Mouse (Mus musculus) sigmoid colon, adult 10 weeks (tissue): ENCODE data around the gene Haus4. TPM values are rescaled to one million over a fixed set of nuclear protein-coding genes. Genes with fewer than 3 reads are reported as not detected.

ENCODE experiments used
- polyA plus RNA-seq: library from polyadenylated mRNA; stranded (reverse); fragments of 350-450 nt; fragmentation: Illumina TruSeq; extraction: RNeasy Lipid Tissue Mini Kit (QIAGEN cat#74804); gene quantifications from one replicate; pipeline ENCODE4 v1.2.3, GENCODE M21; 2014; ENCODE audit warnings: low read depth, low replicate concordance

Gene Haus4
- 2.8 TPM for polyA plus RNA-seq

GRCm38 (mm10) chr14:54553975-54554769 is at the start of gene Haus4:
Gene Haus4 (minus strand): TSS chr14:54554616.

GRCm38 (mm10) chr14:54577089-54577982 is 22.9 kb upstream of the Haus4 start, which contains the start of gene Ajuba:
Gene Ajuba (minus strand): TSS chr14:54577558.

Other genes starting within 250 kb of the Haus4 start
- gene Oxa1l, start 193.8 kb downstream of the Haus4 start, polyA plus RNA-seq = 15.8 TPM
- gene Slc7a7, start 136.8 kb downstream of the Haus4 start, polyA plus RNA-seq = 5.1 TPM
- 54.2 TPM for gene Mrpl52, start 127.7 kb downstream of the Haus4 start, polyA plus RNA-seq
- 30.0 TPM for gene Mmp14, start 123.0 kb downstream of the Haus4 start, polyA plus RNA-seq
- 6.7 TPM for gene Lrp10, start 90.5 kb downstream of the Haus4 start, polyA plus RNA-seq
- 0.38 TPM for gene Rem2, start 78.5 kb downstream of the Haus4 start, polyA plus RNA-seq
- gene Prmt5, start 37.1 kb downstream of the Haus4 start, polyA plus RNA-seq = 37.2 TPM
- 1.6 TPM for gene Ajuba, start 22.9 kb upstream of the Haus4 start, polyA plus RNA-seq
- 2.6 TPM for gene 4931414P19Rik, start 51.4 kb upstream of the Haus4 start, polyA plus RNA-seq
- 1.9 TPM for gene Psmb5, start 63.4 kb upstream of the Haus4 start, polyA plus RNA-seq
- gene Psmb11, start 66.8 kb upstream of the Haus4 start, polyA plus RNA-seq = not detected
- not detected for gene Gm17606, start 86.3 kb upstream of the Haus4 start, polyA plus RNA-seq
- gene Cdh24, start 86.7 kb upstream of the Haus4 start, polyA plus RNA-seq = 0.32 TPM
- 22.7 TPM for gene 1700123O20Rik, start 131.6 kb upstream of the Haus4 start, polyA plus RNA-seq
- gene Acin1, start 132.3 kb upstream of the Haus4 start, polyA plus RNA-seq = 196 TPM
- not detected for gene Gm29776, start 144.2 kb upstream of the Haus4 start, polyA plus RNA-seq
- not detected for gene Cebpe, start 157.6 kb upstream of the Haus4 start, polyA plus RNA-seq
- 2.9 TPM for gene Slc7a8, start 227.3 kb upstream of the Haus4 start, polyA plus RNA-seq